Mouse (Mus musculus) skeletal muscle tissue, adult 2 months (tissue): ENCODE data around the gene Tmco2.
A peak's percentile ranks its signal among the peaks of the same experiment; 100 is the strongest.
"Not testable (repeated sequence)": the region's sequence is repeated elsewhere in the genome, so short reads cannot be mapped to it uniquely, and the experiment has no call there.

Experiments
- DNase-seq: peaks from one replicate; pipeline ENCODE4 v3.0.0-alpha.2; 2012; ENCODE audit warnings: low read depth, low spot score

Gene Tmco2

DNA sequence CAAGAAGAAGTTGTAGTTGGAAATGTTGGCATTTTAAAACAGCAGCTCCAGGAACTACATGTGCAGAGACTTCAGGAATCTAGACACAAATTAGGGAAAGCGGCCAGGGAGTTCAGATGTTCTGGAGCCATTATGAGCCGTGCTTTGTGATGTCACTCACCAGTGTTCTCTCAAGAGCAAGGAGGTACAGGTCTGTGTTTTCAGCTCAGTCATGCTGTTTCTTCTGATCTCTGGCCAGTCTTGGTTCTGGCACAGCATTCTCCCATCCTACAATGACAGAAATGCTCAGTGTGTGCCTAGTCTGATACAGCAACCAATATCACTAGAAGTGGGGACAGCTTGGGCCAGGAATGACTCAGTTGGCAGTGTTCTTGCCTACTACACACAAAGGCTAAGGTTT is at the start of gene Tmco2:
Tmco2 (minus strand) TSS at position 101 of the 400 bp plus-strand sequence.
- DNase-seq: no peak

DNA sequence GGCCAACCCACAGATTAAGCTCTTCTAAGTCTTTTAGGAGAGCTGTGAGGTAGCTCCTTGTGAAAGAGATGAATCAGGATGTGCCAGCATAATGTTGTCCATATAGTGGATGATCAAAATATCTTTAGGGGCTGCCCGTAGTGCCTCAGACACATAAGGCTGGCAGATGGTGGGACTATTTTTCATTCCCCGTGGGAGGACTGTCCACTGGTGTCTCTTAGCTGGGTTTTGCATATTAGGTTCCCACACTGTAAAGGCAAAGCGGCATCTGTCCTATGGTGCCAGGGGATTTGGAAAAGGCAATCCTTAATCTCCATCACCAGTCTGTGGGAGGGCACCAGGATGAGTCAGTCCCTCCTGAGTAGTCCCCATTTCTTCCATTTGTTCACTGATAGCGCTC is 5.7 kb downstream of the Tmco2 start:
- DNase-seq: no peak

DNA sequence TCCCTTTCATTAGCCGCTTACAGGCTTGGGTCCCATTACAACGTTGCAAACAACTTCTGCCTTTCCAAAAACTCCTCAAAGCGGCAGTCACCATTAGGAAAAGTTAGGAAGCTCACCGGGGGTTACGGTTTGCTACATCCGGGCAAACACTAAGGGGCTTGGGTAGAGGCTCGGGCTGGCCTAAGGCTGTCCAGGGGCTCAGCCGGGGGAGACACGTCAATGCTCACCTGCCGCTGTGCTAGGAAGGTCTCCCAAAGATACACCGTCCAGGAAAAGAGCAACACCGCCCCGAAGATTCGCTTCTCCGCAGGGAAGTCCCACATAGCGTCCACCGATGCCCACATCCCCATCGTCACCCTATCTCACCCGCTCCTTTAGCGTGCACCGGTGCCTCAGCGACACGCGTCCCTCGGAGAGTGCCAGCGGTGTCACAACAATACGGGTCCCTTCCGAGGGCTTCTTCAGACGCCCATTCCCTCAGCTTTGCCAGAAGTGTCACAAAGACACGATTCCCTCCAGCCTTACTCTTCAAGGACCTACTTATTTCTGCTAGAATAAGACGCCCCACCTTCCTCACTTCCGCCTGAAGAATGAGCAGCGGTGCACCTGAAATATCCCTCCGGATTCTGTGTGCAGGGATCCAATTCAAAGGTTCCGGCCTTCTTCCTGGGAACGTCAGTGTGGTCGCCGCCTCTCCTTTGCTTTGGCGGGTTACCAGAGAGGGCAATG is 11.2 kb downstream of the Tmco2 start, which contains the start of gene Zmpste24:
Zmpste24 (minus strand) TSS at position 592 of the 729 bp plus-strand sequence.
- DNase-seq: peak; percentile 61

DNA sequence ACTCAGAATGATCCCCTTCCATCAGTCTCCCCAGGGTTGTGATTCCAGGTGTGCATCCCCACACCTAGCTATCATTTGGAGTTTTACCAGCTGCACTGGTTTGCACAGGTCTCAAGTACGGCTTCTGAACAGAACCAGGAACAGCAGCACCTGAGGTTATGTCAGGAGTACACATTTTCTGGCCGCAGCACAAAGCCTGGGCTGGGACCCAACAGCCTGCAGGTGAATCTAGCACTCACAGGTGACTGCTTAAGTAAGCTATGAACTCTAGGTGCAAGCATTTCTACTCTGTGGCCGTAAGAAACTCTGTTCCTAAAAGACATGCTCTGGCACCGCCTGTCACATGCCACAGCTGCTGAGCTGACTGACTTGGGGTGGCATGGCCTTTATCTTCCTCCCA is 18.8 kb downstream of the Tmco2 start:
- no peak for DNase-seq

DNA sequence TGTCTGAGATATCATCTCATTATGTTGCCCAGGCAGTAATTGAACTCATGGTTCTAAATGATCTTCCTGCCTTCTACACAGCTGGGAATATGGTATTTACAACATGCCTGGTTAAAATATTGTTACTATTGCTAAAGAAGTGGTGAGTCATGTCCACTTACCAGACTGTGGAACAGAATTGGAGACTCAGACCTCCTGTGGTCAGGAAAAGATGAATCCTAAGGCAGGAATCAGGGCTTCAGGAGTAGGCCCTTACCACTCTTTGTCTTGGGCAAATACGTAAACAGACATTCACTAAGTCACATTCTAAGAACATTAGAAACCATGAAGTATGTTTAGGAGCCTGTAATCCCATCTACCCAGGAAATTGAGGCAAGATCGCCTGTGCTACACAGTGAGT is 20.3 kb downstream of the Tmco2 start:
- DNase-seq: no peak

DNA sequence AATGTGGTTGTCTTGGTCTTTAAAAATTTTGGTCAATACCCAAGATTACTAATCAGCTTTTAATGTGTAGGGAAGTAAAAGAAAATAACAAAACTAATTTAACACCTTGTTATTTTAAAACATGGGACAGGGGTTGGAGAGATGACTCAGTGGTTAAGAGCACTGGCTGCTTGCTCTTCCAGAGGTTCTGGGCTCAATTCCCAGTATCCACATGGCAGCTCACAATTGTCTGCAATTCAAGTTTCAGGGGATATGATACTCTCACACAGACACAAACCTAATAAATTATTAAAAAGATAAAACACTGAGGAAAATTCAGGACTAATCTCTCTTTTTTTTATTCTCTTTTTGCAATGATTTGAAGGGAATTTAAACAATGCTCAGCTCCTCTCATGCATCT is 24.5 kb downstream of the Tmco2 start:
- DNase-seq: no peak

DNA sequence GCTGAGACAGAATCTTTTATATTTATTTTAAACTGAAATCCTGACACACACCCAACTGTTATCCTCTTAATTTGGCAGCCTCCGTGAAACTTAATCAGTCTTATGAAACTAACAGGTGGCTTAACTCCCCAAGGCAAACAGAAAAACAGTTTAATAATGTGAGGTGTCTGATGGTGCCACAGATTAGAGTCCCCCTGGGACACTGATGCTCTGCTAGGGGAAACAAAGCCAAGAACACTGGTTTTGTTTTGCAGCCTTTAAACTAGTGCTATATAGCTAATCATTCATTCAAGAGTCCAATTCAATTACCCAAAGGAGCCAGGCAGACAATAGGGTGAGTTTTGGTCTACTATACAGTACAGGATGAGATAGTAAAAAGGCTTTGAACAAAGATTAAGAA is 28.6 kb downstream of the Tmco2 start:
- DNase-seq: peak; percentile 9

DNA sequence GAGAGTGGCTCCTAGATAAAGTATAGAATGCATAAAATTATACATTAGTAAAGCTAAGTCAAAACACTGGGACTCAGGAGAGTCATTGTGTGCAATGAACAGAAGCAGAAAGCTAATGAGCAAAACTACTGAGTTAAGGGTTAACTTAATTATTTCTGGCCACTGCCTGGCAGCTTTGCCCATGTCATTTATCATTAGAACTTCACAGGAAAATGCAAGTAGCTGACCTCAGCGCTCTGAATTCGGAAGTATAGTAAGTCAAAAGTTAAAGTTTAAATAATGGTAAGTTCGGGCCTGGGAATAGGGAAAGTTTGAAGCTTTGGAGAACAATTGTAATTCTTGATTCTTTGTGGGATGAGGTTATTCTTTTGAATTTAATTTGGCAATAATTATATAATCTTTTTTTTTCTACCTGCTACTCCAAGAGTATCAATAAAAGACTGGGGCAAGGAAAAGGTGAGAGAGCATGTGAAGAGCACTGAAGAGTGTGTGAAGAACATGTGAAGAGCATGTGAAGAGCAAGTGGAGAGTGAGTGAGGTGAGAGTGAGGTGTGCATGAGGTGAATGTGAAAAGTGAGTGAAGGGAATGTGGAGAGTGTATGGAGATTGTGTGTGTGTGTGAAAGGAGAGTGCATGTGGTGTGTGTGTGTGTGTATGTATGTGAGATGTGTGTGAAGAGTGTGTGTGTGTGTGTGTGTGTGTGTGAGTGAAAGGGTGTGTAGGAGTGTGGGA is 30.9 kb downstream of the Tmco2 start:
- no peak for DNase-seq

DNA sequence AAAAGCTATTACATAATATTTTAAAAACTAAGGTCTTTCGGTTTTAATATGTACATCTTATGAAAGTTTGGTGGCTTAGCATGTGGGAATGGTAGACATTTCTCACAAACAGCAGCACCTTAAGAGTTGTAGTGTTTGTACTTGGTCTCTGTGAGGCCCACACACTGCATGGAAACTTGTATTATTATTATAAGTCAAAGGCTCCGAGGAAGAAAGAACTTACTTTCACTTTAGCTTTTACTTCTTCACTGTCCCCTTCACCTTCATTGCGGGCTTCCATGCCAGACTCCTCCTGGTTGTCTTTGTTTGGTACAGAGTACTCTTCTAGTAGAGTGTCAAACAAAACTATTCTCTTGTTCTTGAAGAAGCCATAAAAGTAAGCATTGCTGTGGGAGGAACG is 34.8 kb downstream of the Tmco2 start:
- DNase-seq: no peak

DNA sequence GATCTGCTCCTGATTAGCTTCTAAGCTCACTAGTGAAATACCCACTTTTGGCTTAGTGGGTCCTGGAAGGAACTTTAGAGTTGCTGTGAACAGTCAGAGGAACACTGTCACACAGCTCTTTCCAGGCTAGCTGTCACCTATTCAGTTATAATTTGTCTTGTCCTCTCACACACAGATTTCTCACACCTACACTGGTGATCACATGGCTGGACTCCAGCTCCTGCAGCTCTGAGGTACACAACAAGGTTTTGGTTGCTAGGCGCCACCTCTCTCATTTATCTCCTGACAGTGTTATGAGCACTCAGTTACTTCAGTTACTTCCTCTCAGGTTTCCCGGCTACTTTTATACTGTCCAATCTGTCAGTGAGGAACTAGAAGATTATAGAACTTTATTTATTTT is 43.7 kb downstream of the Tmco2 start:
- peak; percentile 9 for DNase-seq

DNA sequence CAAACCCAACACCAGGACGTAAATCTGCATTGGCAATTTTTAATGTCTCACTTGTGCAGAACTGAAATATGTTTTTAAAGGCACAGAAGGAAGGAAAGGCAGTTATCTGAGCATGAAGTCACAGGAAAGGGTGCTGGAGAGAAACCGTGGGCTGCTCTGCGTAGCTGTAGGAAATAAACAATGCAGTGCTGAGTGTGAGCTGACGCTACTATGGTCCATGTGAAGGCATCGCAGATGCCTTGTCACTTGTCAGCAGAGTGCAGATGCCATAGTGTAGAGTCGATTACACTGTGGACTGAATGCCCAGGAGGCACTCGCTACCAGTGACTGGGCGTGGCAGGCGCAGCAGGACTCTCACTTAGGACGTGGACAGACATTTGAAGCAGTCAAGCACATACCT is 49.8 kb downstream of the Tmco2 start:
- DNase-seq: not testable (repeated sequence)

DNA sequence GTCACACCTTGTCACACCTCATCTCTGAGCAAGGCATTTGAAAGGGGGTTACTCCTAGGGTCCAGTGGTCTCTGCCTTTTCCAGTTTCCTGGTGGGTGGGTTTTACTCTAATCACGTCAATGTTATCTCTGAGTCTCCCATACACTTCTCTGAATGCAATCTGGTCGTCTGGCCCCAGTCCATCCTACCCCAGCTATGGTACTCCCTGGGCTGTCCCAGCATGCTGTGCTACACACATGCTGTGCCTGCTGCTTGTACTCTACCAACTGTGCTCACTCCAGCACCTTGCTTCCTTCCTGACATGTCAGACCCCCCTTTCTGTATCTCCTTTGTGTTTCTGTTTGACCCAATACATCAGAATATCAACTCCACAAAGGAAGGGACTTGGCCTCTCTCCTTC is 52.0 kb downstream of the Tmco2 start:
- no peak for DNase-seq

DNA sequence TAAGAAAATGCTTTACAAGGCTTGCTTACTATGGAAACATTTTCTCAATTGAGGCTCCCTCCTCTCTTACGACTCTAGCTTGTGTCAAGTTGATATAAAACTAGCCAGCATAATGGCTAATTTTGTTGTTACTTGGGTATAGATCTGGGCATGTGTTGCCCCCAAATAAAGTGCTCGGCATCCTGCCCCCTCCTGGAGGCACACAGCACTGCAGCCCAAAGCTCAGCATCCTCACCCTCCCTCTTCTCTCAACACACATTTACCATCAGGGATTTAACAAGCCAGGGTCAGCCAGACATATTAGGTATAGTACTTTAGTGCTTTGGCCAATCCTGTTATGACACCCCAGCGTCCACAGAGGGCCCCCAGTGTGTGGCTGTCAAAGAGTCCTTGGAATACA is 52.7 kb downstream of the Tmco2 start:
- DNase-seq: no peak
